Mouse (Mus musculus) kidney, embryonic 14.5 days (tissue): ENCODE data around the gene Gm6096. TPM values are rescaled to one million over a fixed set of nuclear protein-coding genes. Genes with fewer than 3 reads are reported as not detected.
A peak's percentile ranks its signal among the peaks of the same experiment; 100 is the strongest.

Experiments used
- ATAC-seq: fragments of 200-750 bp; cut with Nextera tagmentation; 2 replicates; pipeline ENCODE4 v1.8.0; 2017; ENCODE audit warnings: moderate number of reproducible peaks, mild to moderate bottlenecking, moderate TSS enrichment, moderate library complexity; ENCODE audit not compliant: low FRiP score, low TSS enrichment
- H3K27ac ChIP-seq: fragments of 300-500 bp; sonication (generic); 2 replicates; pipeline ENCODE4 v1.5.1; 2014; ENCODE audit warnings: low read depth, mild to moderate bottlenecking, low read length, moderate library complexity, mixed read lengths
- H3K27me3 ChIP-seq: fragments of 300-500 bp; sonication (generic); 2 replicates; pipeline ENCODE4 v1.6.1; 2014; ENCODE audit warnings: mild to moderate bottlenecking, low read length; ENCODE audit not compliant: control insufficient read depth, insufficient read depth
- H3K36me3 ChIP-seq: fragments of 300-500 bp; sonication (generic); 2 replicates; pipeline ENCODE4 v1.6.1; 2014; ENCODE audit warnings: low read length, mixed read lengths; ENCODE audit not compliant: control insufficient read depth, insufficient read depth
- H3K4me1 ChIP-seq: fragments of 300-500 bp; sonication (generic); 2 replicates; pipeline ENCODE4 v1.6.1; 2014; ENCODE audit warnings: low read length, mixed read lengths; ENCODE audit not compliant: control insufficient read depth, insufficient read depth
- H3K4me2 ChIP-seq: fragments of 300-500 bp; sonication (generic); replicated peaks from 2 replicates; pipeline ENCODE4 v1.6.1; 2014; ENCODE audit warnings: low read depth, mild to moderate bottlenecking, low read length
- H3K4me3 ChIP-seq: fragments of 300-500 bp; sonication (generic); 2 replicates; pipeline ENCODE4 v1.5.1; 2014; ENCODE audit warnings: mild to moderate bottlenecking, low read length
- H3K9ac ChIP-seq: fragments of 300-500 bp; sonication (generic); 2 replicates; pipeline ENCODE4 v1.6.1; 2014; ENCODE audit warnings: low read depth, mild to moderate bottlenecking, low read length, moderate library complexity
- H3K9me3 ChIP-seq: fragments of 300-500 bp; sonication (generic); 2 replicates; pipeline ENCODE4 v1.6.1; 2016; ENCODE audit warnings: low read length; ENCODE audit not compliant: control insufficient read depth
- WGBS: fragments of 180-500 bp; shearing (Covaris S2); extraction: QIAGEN DNeasy Blood & Tissue Kit; methylation state at CpG from one replicate; pipeline ENCODE4 v1.1.7; 2014; 5-methylcytosine and 5-hydroxymethylcytosine counted together
- polyA plus RNA-seq: library from polyadenylated mRNA; unstranded; fragments of >200 nt; fragmentation: Nextera tagmentation; extraction: Ambion mirVana; gene quantifications from 2 replicates; pipeline ENCODE4 v1.2.1, GENCODE M21; 2014

Gene Gm6096
- polyA plus RNA-seq, 1 experiment from 2014 or later = not detected

- Histone ChIP-seq H3K4me1 (no peaks in the 10 kb centered on the region), H3K4me3 (no peak overlapping the region), H3K9ac (no peak overlapping the region), H3K36me3 (no peaks in the 10 kb centered on the region), H3K9me3 (no peaks in the 10 kb centered on the region), H3K27ac (no peak overlapping the region), H3K27me3 (no peaks in the 10 kb centered on the region), H3K4me2 (no peak overlapping the region)
- ATAC-seq = no peak
- WGBS = 98% methylated on average over 3 of the region's 3 CpGs
Measured at GRCm38 (mm10) chr7:34276066-34276465, 25.2 kb downstream of the Gm6096 start.

GRCm38 (mm10) chr7:34277656-34278055 is 26.8 kb downstream of the Gm6096 start:
- H3K27me3 ChIP-seq = no peaks in the 10 kb centered on the region
- WGBS = 93% methylated on average over 2 of the region's 2 CpGs

GRCm38 (mm10) chr7:34290450-34291151 is 39.8 kb downstream of the Gm6096 start:
- H3K9ac ChIP-seq = no peak overlapping the region
- no peak for ATAC-seq
- no peaks in the 10 kb centered on the region for H3K4me1 ChIP-seq
- H3K36me3 ChIP-seq = no peaks in the 10 kb centered on the region
- no peaks in the 10 kb centered on the region for H3K27me3 ChIP-seq
- H3K9me3 ChIP-seq = no peaks in the 10 kb centered on the region
- H3K4me2 ChIP-seq = no peak overlapping the region
- no peak overlapping the region for H3K27ac ChIP-seq
- no peak overlapping the region for H3K4me3 ChIP-seq

More at GRCm38 (mm10) chr7:34277656-34278055, 26.8 kb downstream of the Gm6096 start:
- Histone ChIP-seq H3K4me1 (no peaks in the 10 kb centered on the region), H3K4me3 (no peak overlapping the region), H3K36me3 (peaks cover 1% of the 10 kb centered on the region; the same call in 1 of the 2 replicates), H3K4me2 (no peak overlapping the region), H3K9ac (no peak overlapping the region), H3K9me3 (no peaks in the 10 kb centered on the region), H3K27ac (no peak overlapping the region)
- no peak for ATAC-seq

GRCm38 (mm10) chr7:34291265-34291664 is 40.4 kb downstream of the Gm6096 start:
- Histone ChIP-seq H3K36me3 (peaks cover 4% of the 10 kb centered on the region; the same call in 1 of the 2 replicates), H3K27me3 (no peaks in the 10 kb centered on the region), H3K4me3 (no peak overlapping the region), H3K9me3 (no peaks in the 10 kb centered on the region), H3K4me2 (no peak overlapping the region), H3K27ac (peak overlapping the region; percentile 17; the same call in 1 of the 2 replicates), H3K9ac (no peak overlapping the region), H3K4me1 (no peaks in the 10 kb centered on the region)
- no peak for ATAC-seq
- WGBS = 58% methylated on average over 1 of the region's 1 CpGs

- Histone ChIP-seq H3K27me3 (no peaks in the 10 kb centered on the region), H3K36me3 (peaks cover 7% of the 10 kb centered on the region; the same call in 1 of the 2 replicates), H3K4me2 (no peak overlapping the region), H3K9me3 (no peaks in the 10 kb centered on the region), H3K27ac (no peak overlapping the region), H3K9ac (no peak overlapping the region), H3K4me1 (no peaks in the 10 kb centered on the region), H3K4me3 (no peak overlapping the region)
- ATAC-seq = no peak
- 84% methylated on average over 2 of the region's 2 CpGs for WGBS
Measured at GRCm38 (mm10) chr7:34292633-34293032, 41.8 kb downstream of the Gm6096 start.

- Histone ChIP-seq H3K4me2 (no peak overlapping the region), H3K9me3 (no peaks in the 10 kb centered on the region), H3K36me3 (peaks cover 7% of the 10 kb centered on the region; the same call in 1 of the 2 replicates), H3K9ac (no peak overlapping the region), H3K27me3 (no peaks in the 10 kb centered on the region), H3K4me1 (0 out of 2 replicates have a peak, but pooled peaks cover 4% of the 10 kb centered on the region), H3K27ac (no peak overlapping the region), H3K4me3 (no peak overlapping the region)
- no peak for ATAC-seq
- 94% methylated on average over 3 of the region's 3 CpGs for WGBS
Measured at GRCm38 (mm10) chr7:34296124-34296523, 45.3 kb downstream of the Gm6096 start.

GRCm38 (mm10) chr7:34298818-34299217 is 48.0 kb downstream of the Gm6096 start:
- Histone ChIP-seq H3K4me3 (no peak overlapping the region), H3K4me1 (0 out of 2 replicates have a peak, but pooled peaks cover 10% of the 10 kb centered on the region), H3K36me3 (peaks cover 7% of the 10 kb centered on the region; the same call in 1 of the 2 replicates), H3K9me3 (no peaks in the 10 kb centered on the region), H3K9ac (no peak overlapping the region), H3K4me2 (no peak overlapping the region), H3K27ac (no peak overlapping the region), H3K27me3 (no peaks in the 10 kb centered on the region)
- 86% methylated on average over 2 of the region's 2 CpGs for WGBS
- ATAC-seq = no peak

Other genes with a start within 250 kb of the Gm6096 start
- not detected in 2 replicates for gene Scgb2b27, start 237.1 kb upstream of the Gm6096 start, polyA plus RNA-seq
- gene Scgb1b27, start 229.6 kb upstream of the Gm6096 start, polyA plus RNA-seq = not detected in 2 replicates
- gene Scgb1b30, start 155.6 kb upstream of the Gm6096 start, polyA plus RNA-seq = not detected in 2 replicates
- gene Wtip, start 117.8 kb upstream of the Gm6096 start, polyA plus RNA-seq = 5.8 and 8.7 TPM in 2 replicates
- gene Uba2, start 81.4 kb upstream of the Gm6096 start, polyA plus RNA-seq = 166 and 240 TPM in 2 replicates
- gene Pdcd2l, start 54.4 kb upstream of the Gm6096 start, polyA plus RNA-seq = 65.9 and 68.7 TPM in 2 replicates
- gene Gpi1, start 20.7 kb upstream of the Gm6096 start, polyA plus RNA-seq = 229 and 366 TPM in 2 replicates
- 45.5 and 45.7 TPM in 2 replicates for gene 4931406P16Rik, start 62.5 kb downstream of the Gm6096 start, polyA plus RNA-seq
- 59.4 and 66.7 TPM in 2 replicates for gene Lsm14a, start 142.3 kb downstream of the Gm6096 start, polyA plus RNA-seq